Mouse (Mus musculus) layer of hippocampus, postnatal 25 days (tissue): ENCODE results near the gene Cacnb1. TPM values are rescaled to one million over a fixed set of nuclear protein-coding genes. Genes with fewer than 3 reads are reported as not detected.

Experiments used
- DNase-seq, 2 experiments: peaks; one replicate each; pipeline ENCODE4 v3.0.0; 2022; ENCODE audit warnings: mixed read lengths in 2 of 2, low spot score in 1 of 2; ENCODE audit errors: extremely low spot score in 1 of 2
- total RNA-seq, 2 experiments: library from RNA; stranded (reverse); gene quantifications; 2 replicates each; pipeline ENCODE4 v1.2.3; 2021

The Cacnb1 gene
- total RNA-seq, 2 experiments from 2014 or later = 138 to 144 TPM

DNA sequence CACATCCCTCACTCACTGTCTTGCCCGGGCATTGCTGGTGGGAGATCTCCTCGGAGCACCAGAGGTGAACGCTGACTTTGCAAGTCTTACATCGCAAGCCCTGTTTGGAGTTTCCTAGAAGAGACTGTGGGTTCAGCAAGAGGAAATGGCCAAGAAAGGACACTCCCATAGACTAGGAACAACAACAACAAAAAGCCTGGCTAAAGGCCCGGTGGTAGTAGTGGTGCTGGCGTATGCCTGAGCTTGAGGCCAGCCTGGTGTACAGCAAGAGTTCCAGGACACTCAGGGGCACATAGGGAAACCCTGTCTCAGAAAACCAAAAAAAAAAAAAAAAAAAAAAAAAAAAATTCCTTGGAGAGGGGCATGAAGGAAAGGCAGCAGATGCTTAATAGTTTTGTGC, 19.9 kb upstream of the Cacnb1 start:
- DNase-seq = no peak

DNA sequence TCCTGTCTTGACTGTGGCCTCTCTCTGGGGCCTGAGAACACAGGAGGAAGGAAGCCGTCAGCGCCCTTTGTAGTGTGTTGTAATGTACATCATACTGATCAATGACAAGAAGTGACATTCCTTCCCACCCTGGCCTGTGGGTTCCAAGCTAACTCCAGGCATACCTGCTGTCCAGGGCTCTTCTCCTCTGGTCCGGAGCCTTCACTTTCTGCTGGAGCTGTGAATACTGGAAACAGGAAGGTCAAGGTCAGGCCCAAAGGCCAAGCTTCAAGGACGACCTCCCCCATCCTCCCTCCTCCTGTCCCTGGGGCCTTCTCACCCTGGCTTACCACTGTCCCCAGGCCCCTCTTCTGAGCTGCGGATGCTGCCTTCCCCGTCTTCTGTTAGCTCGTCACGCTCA, 18.1 kb upstream of the Cacnb1 start:
- DNase-seq = no peak

DNA sequence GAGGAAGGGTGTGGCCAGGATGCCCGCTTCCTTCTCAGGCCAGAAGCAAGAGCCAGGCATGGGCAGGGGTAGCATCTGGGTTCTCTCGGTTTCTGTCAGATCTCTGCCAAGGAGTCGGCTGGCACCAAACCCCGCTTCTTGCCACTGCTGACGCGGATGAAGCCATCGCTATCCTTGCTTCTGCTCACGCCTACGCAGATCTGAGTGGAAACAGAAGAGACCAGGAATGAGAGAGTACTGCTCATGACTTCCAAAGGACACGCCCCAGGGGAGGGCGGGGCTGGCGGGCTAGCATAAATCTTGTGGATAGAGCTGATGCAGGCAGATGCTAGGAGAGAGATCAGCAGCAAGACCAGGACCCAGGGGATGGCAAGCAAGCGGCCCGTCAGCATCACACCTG, 15.0 kb upstream of the Cacnb1 start:
- no peak for DNase-seq

DNA sequence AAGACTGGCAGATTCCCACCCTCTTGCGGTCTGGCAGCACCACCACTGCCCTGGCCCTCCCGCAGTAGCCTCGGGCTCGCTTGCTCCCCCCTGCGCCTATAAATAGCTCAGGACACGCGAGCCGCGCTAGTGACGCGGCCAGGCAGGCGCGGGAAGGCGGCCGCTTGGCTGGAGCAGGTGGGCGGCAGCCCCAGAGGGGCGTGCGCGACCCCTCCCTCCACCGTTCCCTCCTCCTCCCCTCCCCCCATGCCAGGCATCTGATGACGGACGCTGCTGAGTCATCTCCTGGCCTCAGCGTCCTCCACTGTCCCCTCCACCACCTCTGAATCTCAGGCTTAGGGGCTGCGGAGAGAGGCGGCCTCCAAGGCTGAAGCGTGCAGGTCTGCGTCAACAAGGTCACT, 13.1 kb upstream of the Cacnb1 start:
- no peak for DNase-seq

DNA sequence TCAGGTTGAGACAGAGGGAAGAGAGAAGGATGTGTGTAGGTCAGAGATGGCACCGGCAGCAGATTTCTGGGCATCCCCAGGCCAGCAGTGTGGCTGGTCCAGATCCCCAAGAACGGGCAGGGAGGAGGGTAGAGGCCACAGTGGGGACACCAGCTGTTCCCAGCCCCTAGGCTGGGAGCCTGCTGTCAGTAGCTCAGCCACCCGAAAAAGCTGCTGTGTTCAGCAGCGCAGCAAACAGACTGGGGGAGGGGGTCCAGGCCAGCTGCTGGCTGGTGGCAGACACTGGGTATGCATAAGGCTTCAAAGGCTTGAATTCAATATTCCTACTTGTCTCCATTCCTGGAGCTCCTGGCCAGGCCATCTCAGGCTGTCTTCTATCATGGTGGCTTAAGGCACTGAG, 12.0 kb upstream of the Cacnb1 start:
- no peak for DNase-seq

DNA sequence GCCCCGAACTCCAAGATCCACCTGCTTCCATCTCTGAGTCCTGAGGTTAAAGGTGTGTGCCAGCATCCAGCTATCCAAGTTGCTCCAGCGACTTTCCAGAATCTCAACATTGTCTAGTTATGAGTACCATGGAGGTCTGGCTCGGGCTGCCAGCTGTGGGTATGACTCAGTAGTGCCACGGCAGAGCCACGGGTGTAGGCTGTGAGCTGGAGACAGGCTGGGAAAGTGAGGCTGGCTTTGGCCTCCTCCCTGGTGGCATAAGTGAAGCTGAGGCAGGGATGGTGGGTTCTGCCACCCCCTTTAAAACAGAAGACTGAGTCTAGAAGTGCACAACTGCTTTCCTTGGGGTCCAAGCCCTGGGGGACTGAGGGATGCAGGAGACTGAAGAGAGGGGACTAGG, 11.2 kb upstream of the Cacnb1 start:
- no peak for DNase-seq

DNA sequence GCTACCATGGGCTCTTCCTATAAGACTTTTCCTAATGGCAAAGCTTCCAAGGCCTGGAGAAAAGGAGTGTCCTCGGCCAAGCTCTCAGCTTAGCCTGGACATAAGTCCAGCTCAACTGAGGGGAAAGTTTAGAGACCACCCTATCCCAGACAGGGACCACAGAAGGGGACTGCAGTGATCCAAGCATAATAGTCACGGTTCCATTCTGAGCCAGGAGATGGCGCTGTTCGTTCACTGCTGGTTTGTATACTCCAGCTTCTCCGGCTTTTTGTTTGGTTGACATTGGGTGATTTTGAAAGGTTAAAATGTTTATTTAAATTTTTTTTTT, 8.6 kb upstream of the Cacnb1 start:
- peak; percentile 75 to 96 for DNase-seq

DNA sequence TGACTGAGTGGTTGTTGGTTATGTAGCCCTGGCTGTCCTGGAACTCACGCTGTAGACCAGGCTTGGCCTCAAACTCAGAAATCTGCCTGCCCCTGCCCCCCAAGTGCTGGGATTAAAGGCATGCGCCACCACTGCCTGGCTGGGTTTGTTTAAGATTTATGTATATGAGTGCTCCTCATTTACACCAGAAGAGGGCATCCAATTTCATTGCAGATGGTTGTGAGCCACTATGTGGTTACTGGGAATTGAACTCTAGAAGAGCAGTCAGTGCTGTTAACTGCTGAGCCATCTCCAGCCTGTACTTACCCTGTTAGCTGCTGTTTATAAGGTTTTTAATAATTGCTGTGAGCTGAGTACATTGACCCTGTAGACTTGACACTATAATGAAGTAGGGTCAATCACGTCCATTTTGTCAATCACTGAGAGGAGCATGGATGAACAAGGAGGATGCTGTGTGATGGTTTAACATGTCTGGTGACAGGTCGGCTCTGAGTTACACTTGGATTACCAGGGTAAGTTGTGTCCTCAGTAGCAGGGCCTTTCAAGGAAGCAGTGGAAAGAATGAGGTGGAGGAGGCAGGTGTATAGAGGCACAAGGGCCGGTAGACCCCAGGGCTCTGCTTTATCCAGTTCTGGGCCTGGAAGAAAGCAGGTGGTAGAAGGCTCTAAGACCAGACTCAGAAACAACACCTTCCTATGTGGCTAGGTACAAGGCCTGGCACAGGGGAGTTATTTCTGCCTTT, 8.0 kb upstream of the Cacnb1 start:
- no peak for DNase-seq

DNA sequence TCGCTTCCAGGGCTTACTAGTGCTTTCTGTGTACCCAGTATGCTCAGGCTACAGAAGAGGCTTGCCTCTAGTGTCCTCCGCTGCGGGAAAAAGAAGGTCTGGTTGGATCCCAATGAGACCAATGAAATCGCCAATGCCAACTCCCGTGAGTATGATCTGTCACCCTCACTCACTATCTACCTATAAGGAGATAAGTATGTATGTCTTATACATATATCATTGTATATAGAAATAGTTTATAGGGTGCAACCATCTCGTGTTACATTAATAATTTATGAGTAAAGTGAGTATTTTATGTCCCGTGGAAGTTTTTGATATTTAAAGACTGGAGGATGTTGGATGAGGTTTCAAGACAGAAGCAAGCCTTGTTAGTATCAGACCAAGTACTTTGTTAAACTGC, 5.0 kb upstream of the Cacnb1 start:
- DNase-seq = no peak

DNA sequence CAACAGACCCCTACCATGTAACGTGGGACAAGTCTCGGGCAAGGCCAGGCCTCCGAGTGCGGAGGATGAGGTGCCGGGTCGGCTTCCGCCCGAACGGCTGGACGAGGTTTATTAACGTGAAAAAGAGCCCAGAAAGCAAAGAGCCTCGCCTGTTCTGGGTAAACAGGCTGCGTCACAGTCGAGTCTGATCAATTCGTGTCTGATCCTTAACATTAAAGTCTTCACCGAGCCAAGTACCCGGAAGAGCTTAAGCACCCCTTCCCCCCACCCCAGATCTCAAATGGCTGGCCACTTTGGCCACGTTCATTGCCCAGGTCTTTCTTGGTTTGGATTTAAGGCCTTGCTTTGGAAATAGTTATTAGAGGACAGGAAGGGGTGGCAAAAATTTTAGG, 4.5 kb upstream of the Cacnb1 start:
- no peak for DNase-seq

DNA sequence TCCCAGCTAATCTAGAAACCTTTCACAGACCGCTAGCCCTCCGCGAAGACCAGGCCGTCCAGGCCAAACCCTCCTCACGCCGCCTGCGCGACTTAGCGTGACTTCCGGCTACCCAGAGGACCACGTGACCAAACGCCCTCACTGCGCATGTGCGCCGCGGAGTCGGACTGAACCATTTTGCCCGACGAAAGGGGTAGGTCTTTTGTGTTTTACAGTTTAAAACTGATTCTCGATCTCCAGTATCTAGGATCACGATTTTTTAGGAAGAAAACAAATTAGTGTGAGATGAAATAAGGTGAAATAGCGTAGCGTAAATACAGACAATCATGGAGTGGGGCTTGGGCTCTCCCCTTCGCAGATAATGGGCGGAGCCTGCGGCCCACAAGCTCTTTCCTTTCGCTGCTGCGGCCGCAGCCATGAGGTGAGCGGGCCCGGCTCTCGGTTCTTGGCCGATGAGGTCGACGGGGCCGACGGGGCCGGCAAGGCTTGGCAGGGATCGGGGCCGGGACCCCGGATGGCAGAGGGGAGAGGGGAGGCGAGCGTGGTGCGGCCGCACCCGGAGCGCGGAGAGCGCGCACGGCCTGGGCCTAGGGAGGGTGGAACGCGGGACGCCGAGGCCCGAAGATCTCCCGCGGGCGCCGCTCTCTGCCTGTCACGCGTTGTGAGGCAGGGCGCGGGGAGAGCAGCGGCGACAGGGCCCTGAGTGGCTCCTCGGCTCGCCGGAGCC, 3.9 kb upstream of the Cacnb1 start, which contains the start of gene Rpl19:
Rpl19 (plus strand) TSS at position 141 of the 727 bp plus-strand sequence.
- DNase-seq = peak; percentile 91 to 92

DNA sequence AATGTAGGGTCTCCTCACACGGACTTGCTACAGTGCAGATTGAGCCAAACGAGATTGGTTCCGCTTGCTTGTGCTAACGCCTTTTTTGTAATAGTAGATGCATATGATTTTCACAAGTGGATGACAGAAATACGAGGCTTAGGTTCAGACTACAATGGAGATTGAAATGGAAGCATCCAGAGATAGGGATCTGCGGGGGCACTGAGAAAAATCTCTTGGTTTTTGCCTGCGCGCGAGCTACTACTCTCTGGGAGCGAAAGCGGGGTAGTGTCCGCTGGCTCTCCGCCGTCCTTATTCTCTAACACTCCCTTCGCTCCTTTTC, 3.4 kb upstream of the Cacnb1 start:
- no peak for DNase-seq

DNA sequence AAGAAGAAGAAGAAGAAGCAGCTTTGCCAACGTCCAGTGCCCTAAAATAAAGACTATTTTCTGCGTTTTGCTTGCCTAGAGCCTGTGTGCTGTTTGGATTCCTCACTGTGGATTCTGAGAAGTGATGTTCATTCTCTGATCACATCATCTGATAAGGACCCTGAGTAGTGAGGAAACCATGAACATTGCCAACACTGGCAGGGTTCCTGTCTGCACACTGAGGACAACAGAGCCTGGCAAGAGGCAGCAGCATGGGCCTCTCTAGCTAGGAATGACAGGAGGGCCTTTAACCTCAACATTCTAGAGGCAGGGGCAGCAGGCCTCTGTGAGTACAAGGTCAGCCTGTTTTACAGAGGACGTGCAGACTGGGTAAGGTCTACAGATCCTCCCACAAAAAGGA, 1.7 kb upstream of the Cacnb1 start:
- no peak for DNase-seq

DNA sequence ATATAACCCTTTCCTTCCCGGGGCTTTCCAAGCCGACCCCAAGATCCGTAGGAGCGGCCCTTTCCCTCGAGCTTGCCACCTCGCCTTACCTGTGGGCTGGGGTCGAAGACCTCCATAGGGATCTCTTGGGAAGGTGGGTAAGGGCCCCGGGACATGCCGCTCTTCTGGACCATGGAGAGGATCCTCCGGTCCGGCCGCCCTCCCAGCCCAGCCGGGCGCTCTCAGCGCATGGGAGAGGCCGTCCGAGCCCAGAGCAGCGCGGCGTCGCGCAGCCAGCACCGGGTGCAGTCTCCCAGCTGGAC, 630 bp downstream of the Cacnb1 start:
- no peak for DNase-seq

DNA sequence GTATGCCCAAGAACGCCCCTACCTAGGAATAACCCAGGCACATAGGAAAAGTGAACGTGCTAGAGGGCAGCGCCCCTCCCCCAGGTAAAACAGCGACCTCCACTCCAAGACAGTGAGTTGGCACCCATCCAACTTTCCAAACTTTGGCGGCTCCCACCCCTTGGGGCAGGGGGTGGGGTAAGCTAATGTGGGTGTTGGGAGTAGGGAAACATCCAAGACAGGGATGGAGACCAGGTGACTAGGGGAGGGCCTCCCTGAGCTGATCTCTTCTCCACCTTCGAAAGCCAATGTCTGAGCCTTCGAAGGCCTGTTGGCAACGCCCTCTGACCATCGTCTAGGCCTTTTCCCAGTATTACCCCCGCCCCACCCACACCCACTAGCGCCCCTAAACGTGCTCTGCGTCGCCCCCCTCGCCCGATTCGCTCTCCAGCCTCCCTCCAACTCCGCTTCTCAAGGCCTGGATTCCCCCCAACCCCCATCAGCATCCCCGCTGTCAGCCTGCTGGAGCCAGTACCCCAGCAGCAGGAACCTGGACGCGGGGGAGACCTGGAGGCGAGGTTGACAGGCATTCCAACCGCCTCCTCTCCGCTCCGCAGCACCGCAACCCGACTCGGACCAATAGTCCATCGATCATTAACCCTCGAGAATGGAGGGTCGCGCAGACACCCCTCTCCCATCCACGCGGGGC, 1.1 kb downstream of the Cacnb1 start:
- DNase-seq = peak in 1 of 2 experiments; percentile 58

DNA sequence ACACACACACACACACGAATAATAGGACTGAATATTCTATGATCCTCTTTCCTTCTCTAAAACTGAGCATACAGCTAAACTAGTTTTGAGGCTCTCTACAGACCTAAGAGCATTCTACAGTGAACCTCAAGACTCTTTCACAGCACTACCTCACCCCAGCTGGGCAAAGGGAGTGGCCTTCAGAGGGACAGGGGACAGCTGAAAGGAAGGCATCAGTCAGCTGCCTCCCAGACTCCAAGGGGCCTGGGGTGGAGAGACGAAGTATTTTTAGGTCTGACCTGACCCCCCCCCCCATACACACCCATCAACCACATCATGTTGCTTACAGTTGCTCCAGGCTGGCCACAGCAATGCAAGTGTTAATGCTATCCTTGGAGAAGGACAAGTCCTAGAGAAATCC, 1.7 kb downstream of the Cacnb1 start:
- DNase-seq = no peak

DNA sequence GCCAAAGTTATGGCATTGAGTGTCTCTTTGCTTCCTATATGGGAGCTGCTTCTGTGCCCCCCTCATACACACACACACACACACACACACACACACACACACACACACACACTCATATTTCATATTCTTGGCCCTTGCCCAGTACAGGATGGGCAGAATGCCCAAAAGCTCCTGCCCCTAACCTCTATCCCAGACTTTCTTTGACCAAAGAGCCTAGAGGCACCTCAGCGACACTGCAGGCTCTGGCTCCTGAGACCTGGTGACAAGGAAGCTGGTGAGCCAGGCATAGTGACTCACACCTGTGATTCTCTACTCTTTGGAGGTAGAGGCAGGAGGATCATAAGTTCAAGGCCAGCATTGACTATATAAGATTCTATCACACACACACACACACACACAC, 2.1 kb downstream of the Cacnb1 start:
- DNase-seq = no peak

DNA sequence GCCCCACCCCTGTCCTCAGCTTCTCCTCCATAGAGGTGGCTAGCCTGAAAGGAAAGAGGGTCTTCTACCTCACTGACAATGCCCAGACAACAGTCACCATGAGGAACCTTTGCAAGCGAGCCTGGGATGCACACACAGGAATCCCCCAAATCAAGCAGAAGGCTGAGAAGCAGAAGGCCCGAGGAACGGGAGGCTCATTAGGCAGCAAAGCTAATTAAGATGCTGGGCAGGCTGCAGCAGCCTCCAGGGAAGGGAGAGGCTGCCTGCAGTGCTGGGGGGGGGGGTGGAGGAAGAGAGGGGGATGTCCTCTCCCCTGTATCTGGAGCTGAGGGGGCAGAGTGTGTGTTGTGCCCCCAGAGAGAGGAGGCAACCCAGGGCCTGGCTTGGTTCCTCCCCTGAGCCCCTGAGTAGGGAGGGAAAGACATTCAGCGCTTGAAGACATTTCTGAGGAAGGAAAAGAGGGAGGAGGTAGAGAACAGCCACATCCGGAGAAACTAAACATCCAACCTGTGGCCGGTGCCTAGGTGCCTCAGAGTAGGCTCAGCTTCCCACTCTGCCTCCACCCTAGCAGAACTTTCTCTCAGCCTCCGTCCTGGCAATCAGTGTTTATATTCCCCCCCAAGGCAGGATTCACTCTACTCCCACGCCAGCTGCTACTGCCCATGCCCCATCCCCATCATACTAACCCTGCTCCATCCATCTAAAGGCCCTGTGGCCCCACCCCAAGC, 2.8 kb downstream of the Cacnb1 start:
- DNase-seq = no peak

DNA sequence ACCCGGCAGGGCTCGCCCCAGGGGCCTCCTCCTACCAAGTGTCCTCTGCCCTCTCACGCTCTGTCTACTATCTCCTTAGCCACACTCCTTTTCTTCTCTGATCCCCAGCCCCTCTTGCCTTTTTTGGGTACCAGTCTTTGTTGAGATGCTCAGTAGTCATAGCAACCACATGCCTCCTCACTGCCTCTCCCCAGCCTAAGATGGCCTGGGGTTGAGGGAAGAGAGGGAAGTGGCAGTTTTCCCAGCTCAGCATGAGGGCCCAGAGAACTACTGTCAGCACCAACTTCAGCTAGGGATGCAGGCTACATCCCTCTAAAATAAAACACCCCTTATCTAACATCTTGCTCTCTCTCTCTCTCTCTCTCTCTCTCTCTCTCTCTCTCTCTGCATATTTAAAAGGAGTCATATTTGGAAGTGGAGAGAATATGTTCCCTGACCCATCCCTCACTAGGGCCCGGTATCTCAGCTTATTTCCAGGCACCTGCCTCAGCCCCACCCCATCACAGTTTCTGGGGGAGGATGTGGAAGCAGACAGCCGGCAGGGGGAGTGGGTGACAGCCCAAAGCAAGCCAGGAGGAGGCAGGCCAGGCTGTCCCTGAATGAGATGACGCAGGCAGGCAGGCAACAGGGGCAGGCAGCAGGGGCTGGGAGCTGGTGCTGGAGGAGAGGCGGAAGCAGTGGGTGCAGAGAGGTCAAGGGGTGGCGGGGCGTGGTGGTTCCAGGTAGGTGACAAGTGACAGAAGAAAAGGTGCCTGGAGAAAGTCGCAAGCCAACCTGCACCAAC, 3.8 kb downstream of the Cacnb1 start:
- peak in 1 of 2 experiments; percentile 58 for DNase-seq

DNA sequence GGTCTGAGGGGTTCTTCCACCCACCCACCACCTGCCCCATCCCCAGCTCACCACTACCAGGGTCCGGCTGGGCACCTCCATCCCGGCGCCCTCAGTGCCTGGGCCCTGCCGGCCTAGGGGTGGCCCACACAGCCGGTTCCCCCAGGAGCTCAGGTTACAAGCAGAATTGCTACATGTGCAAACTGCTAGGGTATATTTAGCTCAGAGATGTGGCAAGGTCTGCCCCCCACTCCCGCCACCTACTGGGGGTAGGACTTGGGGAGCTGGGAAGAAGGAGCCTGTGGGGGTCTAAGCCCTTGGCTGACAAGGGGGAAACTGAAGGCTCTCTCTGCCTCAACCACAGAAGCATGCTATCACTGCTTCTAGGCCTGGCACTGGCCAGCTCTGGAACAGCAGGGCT, 4.6 kb downstream of the Cacnb1 start:
- no peak for DNase-seq

DNA sequence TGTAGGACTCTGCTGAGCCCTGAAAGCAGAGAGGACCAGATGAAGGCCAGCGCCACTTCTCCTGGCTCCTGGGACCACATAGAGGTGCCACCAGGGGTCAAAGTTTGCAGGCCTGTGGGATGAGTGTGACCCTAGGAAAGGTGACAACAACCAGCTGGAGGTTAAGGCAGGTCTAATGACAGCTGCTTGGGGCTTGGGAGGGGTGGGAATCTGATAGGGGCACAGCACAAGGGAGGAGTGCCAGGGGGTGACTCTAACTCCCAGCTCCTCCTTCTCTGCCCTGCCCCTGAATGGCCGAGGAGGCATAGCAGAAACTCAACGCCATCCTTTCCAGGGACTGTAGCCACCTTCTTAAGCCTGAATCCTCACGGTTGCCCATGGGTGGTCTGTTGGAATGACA, 6.0 kb downstream of the Cacnb1 start:
- no peak for DNase-seq
